Mouse (Mus musculus): Measurements from ENCODE around the gene Higd2a. TPM values are rescaled to one million over a fixed set of nuclear protein-coding genes. Genes with fewer than 3 reads are reported as not detected.

Gene Higd2a
- total and polyA plus RNA-seq, 3 experiments: 51.6 to 106 (median 86.0) TPM

- Histone ChIP-seq H3K27me3 (replicated peaks) (peaks cover 9% of the 10 kb centered on the region), H3K4me2 (ENCODE audit: insufficient read depth, low read depth, poor library complexity, severe bottlenecking) (peak within 1 kb of the TSS; percentile 72), H3K36me3 (replicated peaks in 1 of 2; ENCODE audit: control insufficient read depth in 1 of 2, insufficient read depth in 1 of 2, low read length in 1 of 2) (peaks cover 2 to 11% of the 10 kb centered on the region in 2 experiments), H3K9me3 (replicated peaks; ENCODE audit: low read length) (no peaks in the 10 kb centered on the region), H3K4me1 (ENCODE audit: control insufficient read depth in 1 of 2, insufficient read depth in 2 of 2) (peaks cover 13 to 21% of the 10 kb centered on the region in 2 experiments; a peak in 3 of 4 replicates), H3K27ac (ENCODE audit: insufficient read depth, low read depth) (peak within 1 kb of the TSS; percentile 21; the same call in 1 of the 2 replicates), H3K4me3 (replicated peaks in 1 of 3; ENCODE audit: low read depth in 2 of 3, low read length in 2 of 3, poor library complexity in 1 of 3) (peak within 1 kb of the TSS; percentile 47 to 83 (median 65)), H3K79me2 (replicated peaks; ENCODE audit: control insufficient read depth, extremely low read depth, insufficient read depth, poor library complexity, severe bottlenecking) (no peaks in the 10 kb centered on the region), H3K9ac (ENCODE audit: insufficient read depth, low read depth) (peak within 1 kb of the TSS; percentile 78)
- dilution Hi-C loops (cut with MboI; ENCODE audit: extremely low pct_ligation_motif_present, extremely low pct_unique_long_range_greater_than_20kb, low sequenced_read_pairs) (no loop called here), in situ Hi-C loops (cut with MboI; ENCODE audit: low pct_ligation_motif_present, low pct_unique_long_range_greater_than_20kb, low sequenced_read_pairs) (no loop called here)
- DNase-seq (ENCODE audit: extremely low read depth): no peak
- TF ChIP-seq NRF1 (IDR thresholded peaks at IDR 0.05; ENCODE audit: low read depth, low read length) (peak; percentile 49; the same call in 1 of the 2 replicates), POLR2AphosphoS2 (IDR thresholded peaks at IDR 0.05; ENCODE audit: low read depth, low read length) (no peak), POLR2A (IDR thresholded peaks at IDR 0.05; ENCODE audit: low read depth, low read length) (peak; percentile 60), GABPA (IDR thresholded peaks at IDR 0.05; ENCODE audit: insufficient replicate concordance, low read depth, low read length) (no peak), MAFK (IDR thresholded peaks at IDR 0.05; ENCODE audit: insufficient replicate concordance, low read length) (no peak), ZC3H11A (IDR thresholded peaks at IDR 0.05; ENCODE audit: low read depth, low read length) (no peak), MXI1 (IDR thresholded peaks at IDR 0.05; ENCODE audit: low read depth, low read length) (no peak; the same call in 1 of the 2 replicates), CTCF (conservative IDR thresholded peaks at IDR 0.05 in 1 of 2, IDR thresholded peaks at IDR 0.05 in 1 of 2; ENCODE audit: low read depth in 2 of 2, low read length in 2 of 2) (peak in 1 of 2 experiments; percentile 12; a peak in 1 of 4 replicates), TBP (conservative IDR thresholded peaks at IDR 0.05; ENCODE audit: low read depth, low read length) (no peak), USF2 (conservative IDR thresholded peaks at IDR 0.05; ENCODE audit: low read depth, low read length) (no peak), USF1 (IDR thresholded peaks at IDR 0.05; ENCODE audit: low read depth, low read length) (no peak), IRF4 (IDR thresholded peaks at IDR 0.05; ENCODE audit: low read depth, low read length) (no peak), RCOR1 (conservative IDR thresholded peaks at IDR 0.05; ENCODE audit: low read depth, low read length) (no peak), KAT2A (IDR thresholded peaks at IDR 0.05; ENCODE audit: insufficient replicate concordance, low read length) (0 out of 2 replicates have a peak, but pooled peaks have one; percentile 51), TCF12 (IDR thresholded peaks at IDR 0.05; ENCODE audit: low read depth, low read length) (no peak; the same call in 1 of the 2 replicates), HCFC1 (IDR thresholded peaks at IDR 0.05; ENCODE audit: low read depth, low read length) (peak; percentile 86), MAX (IDR thresholded peaks at IDR 0.05; ENCODE audit: low read length) (peak; percentile 25; the same call in 1 of the 2 replicates)
These were observed 15.0 kb upstream of the Higd2a start, which contains the start of gene Arl10 for GRCm38 (mm10) chr13:54574854-54575481. Gene Arl10, plus strand, starts transcription at chr13:54575015.

- Histone ChIP-seq H3K36me3 (replicated peaks in 1 of 2; ENCODE audit: control insufficient read depth in 1 of 2, insufficient read depth in 1 of 2, low read length in 1 of 2) (peaks cover 2 to 15% of the 10 kb centered on the region in 2 experiments), H3K27ac (ENCODE audit: insufficient read depth, low read depth) (no peak overlapping the region), H3K9me3 (replicated peaks; ENCODE audit: low read length) (no peaks in the 10 kb centered on the region), H3K4me1 (ENCODE audit: control insufficient read depth in 1 of 2, insufficient read depth in 2 of 2) (peaks cover 13 to 21% of the 10 kb centered on the region in 2 experiments; a peak in 3 of 4 replicates), H3K4me2 (ENCODE audit: insufficient read depth, low read depth, poor library complexity, severe bottlenecking) (peak overlapping the region; percentile 72), H3K4me3 (replicated peaks in 1 of 3; ENCODE audit: low read depth in 2 of 3, low read length in 2 of 3, poor library complexity in 1 of 3) (peak overlapping the region; percentile 47 to 83 (median 65)), H3K27me3 (replicated peaks) (peaks cover 9% of the 10 kb centered on the region), H3K79me2 (replicated peaks; ENCODE audit: control insufficient read depth, extremely low read depth, insufficient read depth, poor library complexity, severe bottlenecking) (no peaks in the 10 kb centered on the region), H3K9ac (ENCODE audit: insufficient read depth, low read depth) (peak overlapping the region; percentile 78)
- DNase-seq (ENCODE audit: extremely low read depth): no peak
- dilution Hi-C loops (cut with MboI; ENCODE audit: extremely low pct_ligation_motif_present, extremely low pct_unique_long_range_greater_than_20kb, low sequenced_read_pairs): no loop called here
- in situ Hi-C loops (cut with MboI; ENCODE audit: low pct_ligation_motif_present, low pct_unique_long_range_greater_than_20kb, low sequenced_read_pairs): no loop called here
- TF ChIP-seq MAX (IDR thresholded peaks at IDR 0.05; ENCODE audit: low read length) (peak; percentile 11; the same call in 1 of the 2 replicates), USF1 (IDR thresholded peaks at IDR 0.05; ENCODE audit: low read depth, low read length) (no peak)
These were observed 14.5 kb upstream of the Higd2a start for GRCm38 (mm10) chr13:54575489-54575888.

Measured in CH12.LX (cell line).